Mouse (Mus musculus): ENCODE measurements at regions not wholly inside any gene's neighbourhood (a gene's known extent, or its start where the extent isn't known, plus 50 kb on each side); places are given as distances from the start of the nearest gene placed in this dataset.

DNA sequence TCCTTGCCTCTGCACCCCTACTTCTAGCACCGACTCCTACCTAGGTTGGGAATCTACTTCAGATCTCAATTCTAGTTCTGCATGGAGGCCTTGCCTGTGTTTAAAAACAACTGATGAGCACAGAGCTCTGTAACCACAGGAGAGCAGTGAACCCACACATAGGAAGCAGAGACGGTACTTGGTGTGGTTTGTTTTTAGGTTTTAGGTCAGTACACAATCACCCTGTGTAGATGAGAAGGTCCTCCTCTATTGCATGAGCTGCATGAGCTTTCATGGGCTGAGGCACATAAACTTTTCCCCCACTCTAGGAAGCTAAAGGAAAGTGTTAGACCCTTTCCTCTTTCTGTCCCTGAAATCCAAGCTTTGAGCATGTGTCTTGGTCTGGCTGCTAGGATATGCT is 390.4 kb upstream of the Nrp1 start:
- peak; percentile 42 for DNase-seq (ENCODE audit: low read depth, low spot score)

- DNase-seq (ENCODE audit: low read depth, low spot score), result peak; percentile 22
Measured at GRCm38 (mm10) chr8:127973194-127973593, 385.2 kb upstream of the Nrp1 start.

DNA sequence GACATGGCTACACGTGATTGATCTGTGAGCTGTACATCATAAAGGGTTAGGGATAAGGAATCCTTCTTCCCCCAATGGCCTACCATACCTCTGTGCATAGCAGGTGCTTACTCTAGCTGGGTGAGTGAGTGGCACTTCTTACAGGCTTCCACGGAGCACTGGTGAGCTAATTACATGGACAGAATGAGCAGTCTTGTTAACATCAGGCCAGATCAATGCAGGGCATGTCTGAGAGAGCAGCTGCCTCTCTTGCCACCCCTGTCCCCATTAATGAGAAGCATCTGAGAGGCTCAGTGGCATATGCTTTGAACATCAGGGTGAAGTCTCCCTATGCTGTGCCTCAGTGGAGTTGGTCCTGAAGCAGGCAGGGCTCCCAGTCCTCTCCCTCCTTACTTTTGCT is 380.7 kb upstream of the Nrp1 start:
- no peak for DNase-seq (ENCODE audit: low read depth, low spot score)

DNA sequence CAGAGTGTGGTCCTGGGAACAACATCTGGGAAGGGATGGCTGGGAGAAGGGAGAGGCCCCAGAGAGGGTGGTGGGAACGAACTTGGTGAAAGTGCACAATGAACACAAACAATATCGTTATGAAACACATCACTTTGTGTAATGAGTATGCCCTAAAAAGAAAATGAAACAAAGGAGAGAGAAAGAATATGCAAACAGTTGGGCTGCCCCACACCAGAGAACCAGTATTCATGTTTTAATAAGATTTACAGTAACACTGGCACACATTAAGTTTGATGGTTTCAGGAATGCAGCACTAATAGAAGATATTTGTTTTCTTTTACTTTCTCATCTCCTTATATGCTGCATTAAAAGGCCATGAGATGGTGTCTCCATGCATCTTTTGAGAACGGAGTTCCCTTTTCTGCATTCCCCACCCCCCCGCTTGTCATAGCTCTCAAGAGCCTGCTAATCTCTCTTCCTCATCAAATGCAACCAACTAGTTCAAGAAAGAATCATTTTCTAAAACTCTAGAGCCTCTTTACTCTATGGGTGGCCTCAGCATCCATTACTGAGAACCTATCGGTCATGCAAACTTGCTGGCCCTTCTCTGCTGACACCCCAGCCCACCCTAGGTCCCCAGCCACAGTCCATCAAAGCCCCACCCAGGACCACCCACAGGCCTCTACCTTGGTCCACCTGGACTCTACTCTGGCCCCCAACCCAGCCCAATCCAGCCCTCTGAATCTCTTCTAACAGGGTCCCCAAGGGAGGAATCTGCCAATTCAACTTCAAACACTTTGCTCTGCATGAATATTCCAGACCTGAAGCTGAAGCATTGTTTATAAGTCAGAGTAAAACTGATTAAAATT is 379.0 kb upstream of the Nrp1 start:
- peak; percentile 18 for DNase-seq (ENCODE audit: low read depth, low spot score)

DNA sequence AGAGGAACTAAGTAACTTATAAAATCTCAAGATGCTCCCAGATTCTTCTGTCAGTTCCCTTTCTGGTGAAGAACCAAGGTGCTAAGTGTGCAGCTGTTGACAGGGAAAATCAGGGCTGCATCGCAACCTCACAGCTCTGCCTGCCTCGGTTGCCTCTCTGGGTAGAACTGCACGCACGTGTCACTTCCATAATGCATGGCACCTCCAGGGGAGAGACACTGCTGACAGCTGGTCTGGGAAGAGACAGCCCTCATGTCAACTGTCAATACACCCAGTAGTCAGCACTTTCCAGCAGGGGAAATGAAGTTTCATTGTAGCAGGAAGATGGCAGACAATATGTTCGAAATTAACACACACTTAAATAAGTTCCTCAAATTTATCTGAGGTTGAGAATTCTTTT is 376.2 kb upstream of the Nrp1 start:
- no peak for DNase-seq (ENCODE audit: low read depth, low spot score)

DNA sequence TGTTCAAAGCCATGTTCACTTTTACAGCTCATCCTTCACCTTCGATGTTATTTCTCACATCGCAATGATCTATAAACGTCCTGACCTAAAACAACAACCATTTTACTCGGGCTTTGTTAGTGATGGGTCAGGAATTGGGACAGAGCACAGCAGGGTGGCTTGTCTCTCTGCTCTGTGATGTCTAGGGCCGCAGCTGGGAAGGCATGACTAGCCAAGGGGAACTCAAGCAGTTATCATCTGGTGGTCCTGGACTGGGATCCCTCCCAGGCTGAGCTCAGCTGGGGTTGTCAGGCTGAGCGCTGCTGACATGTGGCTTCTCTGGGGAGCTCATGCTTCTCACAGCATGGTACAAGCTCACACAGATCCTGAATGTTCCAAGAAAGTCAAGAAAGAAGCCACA is 372.8 kb upstream of the Nrp1 start:
- no peak for DNase-seq (ENCODE audit: low read depth, low spot score)

DNA sequence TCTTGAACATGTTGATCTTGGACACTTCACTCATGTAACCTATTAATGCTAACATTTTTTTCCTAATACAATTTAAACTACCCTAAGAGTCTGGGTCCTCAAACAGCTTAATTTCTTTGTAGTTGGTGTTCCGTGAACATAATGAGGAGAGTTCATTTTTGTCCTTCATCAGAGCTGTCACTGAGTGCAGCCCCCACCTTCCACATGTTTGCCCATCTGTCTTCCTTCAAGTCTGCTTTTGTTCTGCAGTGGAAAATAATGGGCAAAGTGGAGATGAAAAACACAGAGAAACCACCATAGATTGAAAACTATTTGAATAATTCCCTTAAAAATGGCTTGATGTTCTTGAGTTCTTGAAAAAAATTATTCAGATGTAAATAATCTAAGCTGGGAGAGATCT is 369.5 kb upstream of the Nrp1 start:
- DNase-seq (ENCODE audit: low read depth, low spot score), result no peak

DNA sequence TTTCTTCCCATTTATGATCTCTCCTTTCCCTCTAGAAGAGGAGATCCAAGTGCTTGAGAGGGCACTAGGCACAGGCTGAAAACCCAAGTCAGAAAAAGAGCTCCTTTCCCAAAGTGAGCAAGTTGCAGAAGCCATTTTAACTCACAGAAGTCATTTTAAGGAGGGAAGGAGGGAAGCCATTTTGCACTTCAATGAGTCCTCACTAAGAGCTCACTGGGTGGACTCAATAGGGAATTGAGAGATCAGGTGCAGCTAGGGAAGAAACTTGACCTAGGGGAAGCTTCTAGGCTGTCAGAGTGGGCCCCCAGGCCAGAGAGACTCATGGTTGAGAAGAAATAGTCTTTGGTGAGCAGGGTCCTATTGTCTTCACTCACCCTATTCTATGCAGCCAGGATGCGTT is 363.5 kb upstream of the Nrp1 start:
- DNase-seq (ENCODE audit: low read depth, low spot score), result no peak

DNA sequence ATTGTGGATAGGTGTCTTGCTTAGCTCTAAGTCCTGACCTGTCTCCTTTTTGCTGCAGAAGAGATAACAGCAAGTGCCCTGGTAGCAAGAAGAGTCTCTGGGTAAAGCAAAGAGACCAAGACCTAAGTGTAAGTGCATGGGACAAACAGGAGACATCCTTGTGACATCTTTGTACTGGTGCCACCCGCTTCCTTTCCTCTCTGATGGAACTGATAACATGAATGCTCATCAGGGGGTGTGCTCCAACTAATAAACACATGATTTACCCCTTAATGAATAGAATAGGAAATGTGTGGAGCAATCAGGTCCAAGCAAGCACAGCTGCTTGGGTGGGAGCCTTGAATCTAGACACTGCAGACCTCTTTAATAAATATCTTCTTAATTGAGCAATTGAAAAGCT is 362.9 kb upstream of the Nrp1 start:
- DNase-seq (ENCODE audit: low read depth, low spot score), result no peak

DNA sequence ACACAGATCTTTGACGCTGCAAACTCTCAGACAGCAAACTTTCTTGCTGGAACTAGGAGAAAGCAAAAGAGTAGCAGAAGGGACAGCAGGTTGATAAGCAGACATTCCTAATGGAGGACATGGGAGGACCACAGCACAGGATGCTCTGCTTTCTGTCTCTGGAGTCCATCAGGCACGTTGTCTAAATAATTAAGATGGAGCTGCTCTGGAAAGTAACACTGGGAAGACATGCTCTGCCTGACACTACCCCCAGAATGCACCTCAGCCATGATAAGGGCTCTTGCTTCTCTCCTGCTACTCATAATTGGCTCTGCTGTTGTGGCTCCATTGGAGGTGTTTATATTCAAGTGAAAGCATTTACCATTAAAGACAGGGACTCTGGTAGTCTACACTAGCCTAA is 356.0 kb upstream of the Nrp1 start:
- no peak for DNase-seq (ENCODE audit: low read depth, low spot score)

GRCm38 (mm10) chr8:128002806-128003205 is 355.6 kb upstream of the Nrp1 start:
- no peak for DNase-seq (ENCODE audit: low read depth, low spot score)

- DNase-seq (ENCODE audit: low read depth, low spot score), result no peak
Measured at GRCm38 (mm10) chr8:128003385-128003784, 355.0 kb upstream of the Nrp1 start.

DNA sequence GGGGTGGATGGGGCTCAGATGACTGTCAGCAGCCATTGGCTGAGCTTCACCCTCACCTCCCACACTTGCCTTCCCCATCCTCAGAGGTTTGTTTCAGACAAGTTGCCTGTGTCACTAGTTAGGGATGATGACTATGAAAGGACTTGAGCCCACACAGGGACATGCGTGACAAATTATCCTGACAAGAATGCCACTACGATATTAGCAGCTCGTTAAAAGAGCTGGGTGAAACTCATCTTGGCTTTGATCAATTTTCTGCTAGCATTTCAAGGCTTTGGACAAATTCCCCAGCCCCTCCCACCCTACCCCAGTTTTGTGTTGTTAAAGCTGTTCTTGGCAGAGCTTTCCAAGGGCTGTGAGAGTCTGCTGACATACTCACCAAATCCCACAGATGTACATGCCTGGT is 354.5 kb upstream of the Nrp1 start:
- no peak for DNase-seq (ENCODE audit: low read depth, low spot score)

DNA sequence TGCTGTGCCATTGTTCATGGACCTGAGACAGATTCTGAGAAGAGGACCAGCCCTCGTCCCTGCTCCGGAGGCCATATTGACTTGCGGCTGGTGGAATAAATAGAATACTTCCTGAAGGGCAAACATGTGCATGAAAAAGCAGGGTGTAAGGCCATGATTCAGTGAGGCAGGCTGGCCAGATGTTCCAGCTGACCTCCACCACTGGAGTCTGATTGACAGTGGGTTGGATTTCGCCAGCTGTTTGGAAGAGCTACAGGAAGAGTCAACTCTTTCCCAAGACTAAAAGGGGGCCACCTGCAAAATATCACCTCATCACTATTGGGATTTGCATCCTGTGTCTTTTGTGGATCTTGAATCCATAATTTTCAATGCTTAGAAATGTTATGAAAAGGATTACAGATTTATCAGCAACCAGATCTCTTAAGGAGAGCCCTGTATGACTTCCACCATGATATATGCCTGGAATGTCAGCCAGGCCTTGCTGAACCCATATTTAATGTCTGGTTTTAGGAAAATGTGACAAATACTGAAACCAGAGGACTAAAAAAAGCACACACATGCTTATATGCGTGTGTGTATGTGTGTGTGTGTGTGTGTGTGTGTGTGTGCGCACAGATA is 348.9 kb upstream of the Nrp1 start:
- DNase-seq (ENCODE audit: low read depth, low spot score), result no peak

DNA sequence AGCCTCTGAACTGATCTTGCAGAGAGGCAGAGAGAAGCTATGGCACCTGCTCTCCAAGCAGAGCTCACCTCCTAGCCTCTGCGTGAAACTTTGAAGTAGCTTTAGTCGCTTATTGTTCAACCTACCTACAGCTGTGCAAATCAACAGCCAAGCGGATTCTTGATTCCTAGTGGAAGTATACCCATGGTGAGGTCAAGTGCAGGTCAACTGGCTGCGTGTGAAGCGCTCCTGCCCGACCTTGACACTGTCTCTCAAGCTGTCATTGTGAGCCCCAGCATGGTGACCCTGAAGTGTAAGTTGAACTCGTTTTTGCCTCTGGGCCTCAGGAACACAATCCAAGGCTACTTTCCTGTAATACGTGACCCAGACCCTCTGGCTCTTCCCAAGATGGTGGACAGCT is 341.2 kb upstream of the Nrp1 start:
- no peak for DNase-seq (ENCODE audit: low read depth, low spot score)

GRCm38 (mm10) chr8:128023661-128024060 is 334.7 kb upstream of the Nrp1 start:
- DNase-seq (ENCODE audit: low read depth, low spot score), result no peak

DNA sequence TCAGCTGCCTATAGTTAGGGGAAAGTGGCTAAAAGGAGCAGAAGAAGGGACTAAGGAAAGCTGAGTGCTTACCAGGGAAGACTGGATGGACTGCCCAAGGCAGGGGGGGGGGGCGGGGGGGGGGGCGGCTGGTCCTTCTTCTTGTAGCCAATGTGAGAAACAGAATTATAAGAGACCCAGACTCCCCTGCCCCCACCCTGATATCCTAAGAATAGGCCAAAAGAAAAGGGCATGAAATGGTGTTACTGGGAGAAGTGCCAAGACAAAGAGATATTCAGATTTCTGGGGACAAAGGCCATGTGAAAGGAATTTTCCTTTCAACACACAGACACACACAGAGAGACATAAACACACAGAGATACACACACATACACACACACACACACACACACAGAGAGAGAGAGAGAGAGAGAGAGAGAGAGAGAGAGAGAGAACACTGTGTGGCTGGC is 333.6 kb upstream of the Nrp1 start:
- no peak for DNase-seq (ENCODE audit: low read depth, low spot score)

- no peak for DNase-seq (ENCODE audit: low read depth, low spot score)
Measured at GRCm38 (mm10) chr8:128025251-128025856, 333.1 kb upstream of the Nrp1 start.

DNA sequence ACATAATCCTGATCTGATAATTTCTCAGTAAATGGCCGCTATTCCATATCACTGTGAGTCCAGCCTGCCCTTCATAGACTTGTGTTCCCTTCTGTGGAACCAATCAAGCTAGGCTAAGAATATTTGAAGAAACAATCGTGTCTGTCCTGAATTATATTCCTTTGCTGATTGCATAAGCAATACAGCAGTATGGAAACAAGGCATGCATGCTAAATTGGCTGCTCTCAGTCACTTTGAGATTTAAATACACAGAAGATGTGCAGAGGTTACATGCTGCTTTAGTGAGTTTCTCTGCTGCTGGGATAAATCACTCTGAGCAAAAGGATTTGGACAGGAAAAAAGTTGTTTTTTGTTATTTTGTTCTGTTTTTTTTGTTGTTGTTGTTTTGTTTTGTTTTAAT is 331.4 kb upstream of the Nrp1 start:
- no peak for DNase-seq (ENCODE audit: low read depth, low spot score)

DNA sequence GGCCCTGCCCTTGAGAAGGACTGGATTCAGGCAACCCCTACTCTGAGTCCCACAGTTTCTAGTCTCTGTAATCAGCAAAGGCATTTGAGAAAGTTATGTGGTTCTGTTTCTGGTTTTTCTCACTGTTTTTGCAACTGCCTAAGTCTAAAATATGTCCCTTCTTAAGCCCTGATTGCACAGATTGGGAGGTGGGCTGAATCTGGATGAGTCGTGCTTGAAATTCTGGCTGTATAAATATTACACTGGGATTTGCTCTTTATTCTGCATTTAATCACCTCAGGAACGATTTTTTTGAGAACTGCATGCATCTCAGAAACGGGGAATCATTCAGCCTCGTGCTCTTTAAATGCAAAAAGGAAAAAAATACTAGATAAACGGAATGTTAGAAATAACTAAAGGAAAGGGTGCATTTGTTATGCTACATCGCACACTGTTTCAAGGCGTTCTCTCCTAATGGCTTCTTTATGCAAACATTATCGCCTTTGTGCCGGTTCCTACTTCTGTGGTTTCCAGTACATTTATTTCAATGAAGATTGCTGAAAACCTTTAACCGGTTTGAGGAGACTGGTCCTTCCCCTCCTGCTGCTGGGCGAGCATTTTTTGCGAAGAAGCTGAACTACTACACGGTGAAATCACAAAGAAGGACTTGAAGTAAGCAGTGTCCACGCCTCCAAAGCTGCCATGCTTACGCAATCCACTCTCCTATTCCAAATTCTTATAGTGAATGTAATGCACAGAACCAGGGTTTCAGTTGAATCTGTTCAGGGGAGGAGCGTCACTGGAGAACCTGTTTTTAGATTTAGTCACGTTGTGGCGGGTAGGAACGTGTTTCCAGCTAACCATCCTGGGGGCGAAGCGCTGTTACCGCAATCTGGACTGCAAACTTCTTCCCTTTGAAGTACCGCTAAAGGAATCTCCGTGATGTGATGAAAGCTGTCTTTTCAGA is 327.8 kb upstream of the Nrp1 start:
- no peak for DNase-seq (ENCODE audit: low read depth, low spot score)

GRCm38 (mm10) chr8:128034127-128034526 is 324.3 kb upstream of the Nrp1 start:
- no peak for DNase-seq (ENCODE audit: low read depth, low spot score)

- no peak for DNase-seq (ENCODE audit: low read depth, low spot score)
Measured at GRCm38 (mm10) chr8:128035672-128036071, 322.7 kb upstream of the Nrp1 start.
